Mouse (Mus musculus) lung, adult 2 months (tissue): ENCODE results near the gene Gm20696. TPM values are rescaled to one million over a fixed set of nuclear protein-coding genes. Genes with fewer than 3 reads are reported as not detected.

ENCODE experiments used
- DNase-seq: peaks from one replicate; pipeline ENCODE4 v3.0.0; 2022
- H3K4me1 ChIP-seq: fragments of 200-500 bp; 2 replicates; pipeline ENCODE4 v1.6.1; 2011; ENCODE audit warnings: low read length; ENCODE audit not compliant: control insufficient read depth, insufficient read depth
- H3K4me3 ChIP-seq: fragments of 200-500 bp; replicated peaks from 2 replicates; pipeline ENCODE3; 2011; ENCODE audit warnings: low read depth, mild to moderate bottlenecking, control low read depth, low read length; ENCODE audit errors: extremely low read depth
- CTCF ChIP-seq: fragments of 200-500 bp; IDR thresholded peaks from 2 replicates; pipeline ENCODE4 v1.5.1; 2011; ENCODE audit warnings: mild to moderate bottlenecking, low read length, control low read depth; ENCODE audit not compliant: insufficient read depth
- POLR2A ChIP-seq: fragments of 200-500 bp; IDR thresholded peaks from 2 replicates; pipeline ENCODE4 v1.6.1; 2011; ENCODE audit warnings: low read depth, mild to moderate bottlenecking, control low read depth, low read length, borderline replicate concordance; ENCODE audit errors: extremely low read depth
- WGBS: fragments of 180-500 bp; shearing (Covaris S2); methylation state at CpG from one replicate; pipeline ENCODE4 v1.1.7; 2018; 5-methylcytosine and 5-hydroxymethylcytosine counted together
- polyA plus RNA-seq: library from polyadenylated mRNA; depleted of rRNA; stranded (reverse); fragments of >200 nt; gene quantifications from 2 replicates; pipeline ENCODE4 v1.2.3, GENCODE M21; 2012

The Gm20696 gene
- polyA plus RNA-seq, 1 experiment: 1.4 TPM

DNA sequence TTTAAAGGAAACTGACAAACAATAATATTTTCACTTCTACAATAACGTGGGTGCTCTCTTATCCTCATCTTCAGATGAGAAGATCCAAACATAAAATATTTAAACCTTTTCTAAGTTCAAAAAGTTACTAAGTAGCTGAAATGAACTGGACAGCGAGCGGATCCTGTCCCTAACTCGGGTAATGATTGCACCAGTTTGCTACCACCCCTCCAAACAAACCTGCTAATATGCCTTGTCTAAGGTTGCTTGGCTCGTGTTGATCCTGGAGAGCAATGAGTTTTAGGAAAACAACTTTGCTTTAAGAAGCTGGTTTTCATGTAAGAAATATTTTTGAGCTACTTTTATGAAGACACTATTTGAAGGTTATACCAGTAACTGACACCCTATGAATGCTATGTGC, 341.1 kb downstream of the Gm20696 start:
- H3K4me3 ChIP-seq: no peak overlapping the region
- peaks cover 5% of the 10 kb centered on the region for H3K4me1 ChIP-seq
- no peak for TF ChIP-seq CTCF
- no peak for TF ChIP-seq POLR2A
- 87% methylated on average over 5 of the region's 5 CpGs for WGBS
- DNase-seq: no peak

DNA sequence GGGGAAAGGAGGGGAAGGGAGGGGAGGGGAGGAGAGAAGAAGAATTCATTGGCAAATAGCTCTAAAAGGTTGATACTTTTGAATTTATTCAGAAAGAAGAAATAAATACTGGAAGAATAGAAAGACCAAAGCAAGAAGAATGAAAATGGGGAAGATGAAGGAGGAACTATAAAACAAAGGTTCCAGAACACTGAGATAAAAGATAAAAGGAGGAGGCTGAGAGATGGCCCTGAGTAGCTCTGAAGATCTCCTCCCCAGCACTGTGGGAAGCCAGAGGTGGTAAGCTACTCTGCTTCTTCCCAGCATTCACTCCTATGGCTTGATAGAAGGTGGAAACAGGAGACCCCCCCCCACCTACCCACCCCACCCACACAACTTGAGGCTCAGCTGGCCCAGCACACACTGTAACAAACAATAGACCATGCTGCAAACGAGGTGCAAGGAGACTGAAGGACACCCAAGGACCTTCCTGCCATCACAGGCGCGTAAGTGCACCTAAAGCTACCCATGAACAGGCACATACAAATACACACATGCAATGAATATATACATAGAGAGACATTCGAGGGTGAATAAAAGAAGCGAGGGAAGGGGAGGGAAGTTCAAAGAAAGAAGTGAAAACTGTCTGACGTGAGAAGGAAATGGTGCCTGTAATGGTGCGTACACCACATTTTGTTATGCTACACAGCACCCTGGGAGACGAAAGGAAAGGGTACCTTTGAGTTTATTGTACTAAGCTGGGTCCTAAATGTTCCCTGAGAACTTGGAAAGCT, 344.3 kb downstream of the Gm20696 start:
- H3K4me3 ChIP-seq: no peak overlapping the region
- WGBS: 80% methylated on average over 8 of the region's 8 CpGs
- peaks cover 2% of the 10 kb centered on the region; the same call in 1 of the 2 replicates for H3K4me1 ChIP-seq
- TF ChIP-seq CTCF (no peak), POLR2A (no peak)
- no peak for DNase-seq

DNA sequence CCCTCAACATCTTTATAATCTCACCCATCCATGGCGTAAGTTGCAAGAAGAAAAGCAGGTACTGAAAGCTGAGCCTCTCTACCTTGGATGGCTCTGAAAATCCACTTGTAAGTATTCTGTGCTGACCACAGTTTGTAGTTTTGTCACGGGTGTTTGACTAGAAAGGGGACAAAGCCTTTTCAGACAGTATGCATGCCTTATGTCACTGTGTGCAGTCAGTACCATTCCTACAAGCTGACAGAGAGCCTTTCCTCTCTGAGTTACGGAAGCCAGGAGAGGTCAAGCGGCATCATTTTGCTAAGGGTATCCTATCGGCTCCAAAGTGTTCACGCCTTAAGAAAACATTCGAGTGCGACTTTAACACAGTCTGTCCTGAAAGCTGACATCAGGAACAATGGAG, 346.2 kb downstream of the Gm20696 start:
- DNase-seq: no peak
- 76% methylated on average over 8 of the region's 8 CpGs for WGBS
- Histone ChIP-seq H3K4me3 (no peak overlapping the region), H3K4me1 (no peaks in the 10 kb centered on the region)
- TF ChIP-seq CTCF (no peak), POLR2A (no peak)

DNA sequence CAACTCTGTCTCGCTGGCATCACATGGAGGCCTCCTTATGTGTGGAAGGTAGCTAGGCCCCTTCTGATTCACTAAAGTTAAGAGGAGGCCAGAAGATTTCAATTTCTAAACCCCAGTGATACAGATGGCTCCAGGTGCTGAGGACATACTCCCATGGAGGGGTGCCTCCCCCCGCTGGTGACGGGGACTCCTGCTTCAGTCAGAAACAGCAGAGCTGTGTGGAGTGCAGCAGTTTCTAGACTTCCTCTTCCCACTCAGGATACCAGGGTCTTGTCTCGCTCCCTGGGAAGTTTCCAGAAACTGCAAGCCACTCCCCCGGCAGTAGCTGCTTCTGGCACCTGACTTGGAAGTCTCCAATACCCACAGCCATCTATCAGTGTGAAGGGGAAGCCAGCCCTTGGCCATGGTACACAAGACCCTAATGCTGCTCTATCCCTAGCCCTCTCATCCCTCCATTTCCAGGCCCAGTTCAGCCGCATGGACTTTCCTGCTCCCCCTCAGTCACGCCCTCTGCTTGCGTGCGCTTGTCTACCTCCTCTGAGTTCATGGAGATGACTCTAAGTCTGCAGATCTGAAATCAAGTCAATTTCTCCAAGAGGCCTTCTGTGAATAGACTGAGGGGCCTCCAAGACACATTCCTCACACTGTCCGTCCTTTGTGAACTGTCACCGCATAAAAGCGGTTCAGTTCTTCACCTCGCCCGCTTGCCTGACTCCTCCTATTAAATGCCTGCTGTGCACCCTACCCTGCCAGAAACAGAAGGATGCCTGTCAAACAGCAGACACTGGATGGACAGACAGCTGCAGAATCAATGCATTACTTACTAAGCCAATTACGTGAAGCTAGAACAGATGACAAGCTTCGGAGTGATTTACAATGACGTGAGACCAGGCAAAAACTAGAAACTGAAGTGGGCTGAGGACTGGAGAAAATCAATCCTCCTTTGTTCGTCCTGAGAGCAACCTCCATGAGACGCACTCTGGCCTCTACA, 346.9 kb downstream of the Gm20696 start:
- Histone ChIP-seq H3K4me1 (no peaks in the 10 kb centered on the region), H3K4me3 (no peak overlapping the region)
- DNase-seq: no peak
- WGBS: 83% methylated on average over 19 of the region's 19 CpGs
- no peak for TF ChIP-seq POLR2A
- TF ChIP-seq CTCF: no peak

DNA sequence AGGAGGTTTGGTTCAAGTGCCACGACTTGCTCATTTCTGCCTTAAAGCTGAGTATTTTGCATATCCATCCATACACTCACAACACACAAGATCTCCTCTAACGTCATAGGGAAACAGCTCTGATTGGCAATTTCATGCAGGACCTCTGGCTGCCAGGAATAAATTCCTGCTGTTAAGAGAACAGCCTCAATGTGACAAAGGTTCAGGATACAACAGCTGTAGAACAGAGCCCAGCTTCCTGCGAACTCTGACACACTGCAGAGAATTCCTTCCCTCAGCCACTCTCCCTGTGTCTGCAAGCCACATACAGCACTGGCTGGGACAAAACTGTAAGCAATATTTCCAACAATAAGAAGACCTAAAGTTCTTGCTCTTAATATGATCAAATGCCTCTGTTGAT, 351.9 kb downstream of the Gm20696 start:
- Histone ChIP-seq H3K4me1 (no peaks in the 10 kb centered on the region), H3K4me3 (no peak overlapping the region)
- no peak for DNase-seq
- TF ChIP-seq CTCF (no peak), POLR2A (no peak)
- 74% methylated on average over 3 of the region's 3 CpGs for WGBS

DNA sequence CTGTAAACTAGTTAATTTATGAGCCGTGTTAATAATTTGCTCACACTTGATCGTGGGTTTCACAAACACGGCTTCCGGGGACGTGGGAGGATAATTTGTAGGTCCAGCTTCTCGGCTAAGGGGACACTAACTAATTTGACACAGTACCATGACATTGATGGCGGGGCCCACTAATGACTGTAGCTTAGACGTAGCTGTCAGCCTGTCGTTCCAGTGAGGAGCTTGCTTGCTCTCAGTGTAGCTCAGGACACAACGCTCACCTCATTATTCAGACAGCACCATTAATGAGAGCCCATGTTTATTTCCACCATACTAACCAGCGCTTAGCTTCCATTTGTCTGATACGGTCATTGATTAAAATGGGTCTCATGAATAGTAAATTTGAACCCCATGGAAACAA, 356.1 kb downstream of the Gm20696 start:
- Histone ChIP-seq H3K4me3 (no peak overlapping the region), H3K4me1 (no peaks in the 10 kb centered on the region)
- 89% methylated on average over 12 of the region's 12 CpGs for WGBS
- DNase-seq: no peak
- TF ChIP-seq CTCF (no peak), POLR2A (no peak)

DNA sequence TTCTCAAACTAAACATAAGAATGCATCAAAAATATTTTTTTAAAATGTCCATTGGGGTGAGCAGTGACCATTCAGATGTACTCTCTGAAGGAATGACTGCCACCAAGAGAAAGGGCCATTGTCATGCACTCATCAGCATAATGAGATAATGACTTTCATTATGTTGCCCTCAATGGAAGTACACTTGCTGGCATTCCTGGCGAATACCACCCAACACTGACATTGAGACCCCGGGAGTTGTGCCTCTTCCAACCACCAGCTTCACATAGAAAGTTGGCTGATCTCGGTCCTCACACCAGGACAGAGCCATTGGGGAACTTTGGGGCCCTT, 356.5 kb downstream of the Gm20696 start:
- no peak for TF ChIP-seq CTCF
- DNase-seq: no peak
- WGBS: 93% methylated on average over 3 of the region's 3 CpGs
- H3K4me1 ChIP-seq: no peaks in the 10 kb centered on the region
- no peak overlapping the region for H3K4me3 ChIP-seq

DNA sequence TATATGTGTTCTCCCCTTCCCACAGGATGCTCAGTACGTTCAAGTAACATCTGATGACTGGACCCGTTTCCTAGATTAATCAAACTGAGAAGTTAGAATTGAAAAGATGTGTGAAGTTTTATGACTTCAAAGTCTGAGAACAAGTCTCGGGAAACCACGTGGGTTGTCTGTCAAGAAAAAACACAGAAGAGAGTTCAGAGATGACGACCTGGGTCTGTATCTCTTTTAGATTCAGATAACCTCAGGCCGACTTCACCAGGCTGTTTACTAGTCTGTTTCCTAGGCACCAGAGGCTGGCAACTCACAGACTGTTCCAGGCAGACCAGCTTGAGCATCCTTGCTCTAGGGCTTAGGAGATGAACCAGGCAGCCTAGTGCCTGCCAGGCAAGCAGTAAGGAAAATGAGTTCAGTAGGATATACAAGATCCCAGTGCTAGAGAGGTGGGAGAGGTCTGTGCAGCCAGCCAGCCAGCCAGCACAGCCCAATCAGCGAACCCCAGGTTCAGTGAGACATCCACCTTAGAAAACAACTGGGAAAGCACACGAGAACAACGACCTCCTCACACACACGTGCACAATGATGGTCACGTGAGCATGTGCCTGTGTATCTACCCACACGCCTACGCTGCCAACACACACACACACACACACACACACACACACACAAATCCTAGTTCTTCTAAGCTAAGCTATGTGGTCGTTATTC, 357.0 kb downstream of the Gm20696 start:
- no peak for TF ChIP-seq POLR2A
- TF ChIP-seq CTCF: no peak
- H3K4me1 ChIP-seq: no peaks in the 10 kb centered on the region
- DNase-seq: no peak
- no peak overlapping the region for H3K4me3 ChIP-seq
- 77% methylated on average over 14 of the region's 14 CpGs for WGBS

DNA sequence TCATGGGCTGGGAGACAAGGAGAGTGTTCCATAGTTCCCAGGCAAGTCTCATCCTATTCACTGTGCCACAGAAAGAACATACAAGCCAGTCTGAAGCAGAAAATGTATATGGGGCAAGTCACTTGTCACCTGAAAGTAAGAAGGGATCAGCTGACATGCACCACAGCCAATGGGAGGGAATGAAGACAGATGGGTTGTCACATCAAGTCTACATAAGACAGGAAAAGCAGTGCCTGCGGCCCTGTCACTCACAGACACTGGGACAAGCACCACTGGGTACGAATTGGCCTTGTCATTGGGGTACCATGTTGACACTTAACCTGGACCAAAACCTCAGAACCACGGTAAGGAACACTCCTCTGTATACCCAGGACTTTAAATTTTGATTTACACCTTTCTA, 360.8 kb downstream of the Gm20696 start:
- Histone ChIP-seq H3K4me3 (no peak overlapping the region), H3K4me1 (0 out of 2 replicates have a peak, but pooled peaks cover 4% of the 10 kb centered on the region)
- 91% methylated on average over 3 of the region's 3 CpGs for WGBS
- DNase-seq: no peak
- TF ChIP-seq CTCF (no peak), POLR2A (no peak)

DNA sequence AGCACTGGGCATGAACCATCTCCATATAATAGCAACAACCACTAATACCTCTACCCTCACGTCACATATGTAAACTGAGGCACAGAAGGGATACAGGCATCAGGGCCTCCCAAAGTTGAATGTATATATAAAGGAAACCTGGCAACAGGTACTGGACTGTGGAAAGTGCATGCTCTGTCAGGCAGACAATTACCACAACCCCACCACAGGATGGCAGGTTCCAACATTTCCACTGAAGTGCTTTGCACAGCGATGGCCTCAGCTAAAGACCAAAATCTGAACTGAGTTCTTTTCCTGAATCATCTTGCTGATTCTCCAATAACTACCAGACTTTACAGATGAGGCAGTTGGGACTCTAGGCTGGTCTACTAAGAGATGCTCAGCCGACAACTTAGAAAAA, 361.4 kb downstream of the Gm20696 start:
- 80% methylated on average over 3 of the region's 3 CpGs for whole genome bisulfite sequencing

More for the DNA sequence above, 361.4 kb downstream of the Gm20696 start:
- H3K4me3 ChIP-seq: no peak overlapping the region
- no peak for TF ChIP-seq CTCF
- no peak for TF ChIP-seq POLR2A
- no peak for DNase-seq
- 0 out of 2 replicates have a peak, but pooled peaks cover 4% of the 10 kb centered on the region for H3K4me1 ChIP-seq
